Mouse (Mus musculus) MN1 (cell line): ENCODE data around the gene Oaz3.

Source experiments
- DNase-seq: peaks from one replicate; pipeline ENCODE4 v3.0.0-alpha.2; 2016; ENCODE audit warnings: low spot score

The Oaz3 gene

GRCm38 (mm10) chr3:94443597-94443964 is at the start of gene Oaz3:
Gene Oaz3, minus strand, starts transcription at chr3:94443915.
- no peak for DNase-seq

GRCm38 (mm10) chr3:94487581-94487980 is 43.9 kb upstream of the Oaz3 start:
- DNase-seq, result no peak

- DNase-seq, result no peak
These were observed 42.2 kb upstream of the Oaz3 start for GRCm38 (mm10) chr3:94485922-94486321.

- DNase-seq, result peak; percentile 91
These were observed 40.2 kb upstream of the Oaz3 start for GRCm38 (mm10) chr3:94483790-94484439.

GRCm38 (mm10) chr3:94482764-94483385 is 39.2 kb upstream of the Oaz3 start:
- peak; percentile 84 for DNase-seq

GRCm38 (mm10) chr3:94481429-94481828 is 37.7 kb upstream of the Oaz3 start:
- DNase-seq, result peak; percentile 53

- DNase-seq, result peak; percentile 61
These were observed 36.7 kb upstream of the Oaz3 start, which contains the start of gene Riiad1 for GRCm38 (mm10) chr3:94480291-94480884. Gene Riiad1, minus strand, starts transcription at chr3:94480341.

- DNase-seq, result no peak
These were observed 35.8 kb upstream of the Oaz3 start for GRCm38 (mm10) chr3:94479564-94479963.

- DNase-seq, result peak; percentile 59
These were observed 35.0 kb upstream of the Oaz3 start for GRCm38 (mm10) chr3:94478591-94479169.

- DNase-seq, result peak; percentile 91
These were observed 34.3 kb upstream of the Oaz3 start, which contains the start of gene Celf3 for GRCm38 (mm10) chr3:94477981-94478422. Gene Celf3, plus strand, starts transcription at chr3:94478295.

GRCm38 (mm10) chr3:94477444-94477843 is 33.7 kb upstream of the Oaz3 start:
- DNase-seq, result peak; percentile 39

GRCm38 (mm10) chr3:94476301-94477035 is 32.8 kb upstream of the Oaz3 start:
- DNase-seq, result peak; percentile 86

- DNase-seq, result peak; percentile 50
These were observed 30.0 kb upstream of the Oaz3 start for GRCm38 (mm10) chr3:94473567-94474232.

GRCm38 (mm10) chr3:94473115-94473505 is 29.4 kb upstream of the Oaz3 start:
- DNase-seq, result no peak

GRCm38 (mm10) chr3:94472447-94473114 is 28.9 kb upstream of the Oaz3 start:
- DNase-seq, result peak; percentile 78

- DNase-seq, result no peak
These were observed 25.2 kb upstream of the Oaz3 start for GRCm38 (mm10) chr3:94468931-94469330.

- DNase-seq, result peak; percentile 76
These were observed 22.1 kb upstream of the Oaz3 start for GRCm38 (mm10) chr3:94465632-94466430.

- DNase-seq, result peak; percentile 82
These were observed 20.3 kb upstream of the Oaz3 start for GRCm38 (mm10) chr3:94463926-94464578.

- no peak for DNase-seq
These were observed 16.1 kb upstream of the Oaz3 start for GRCm38 (mm10) chr3:94459834-94460233.

- DNase-seq, result no peak
These were observed 13.3 kb upstream of the Oaz3 start for GRCm38 (mm10) chr3:94457055-94457454.
